Mouse (Mus musculus) c-Kit-negative CD71-positive TER-119-positive erythroid progenitor cells, embryonic 14.5 days (primary cell): ENCODE measurements around the gene Osgep.
"Not testable (repeated sequence)": the region's sequence is repeated elsewhere in the genome, so short reads cannot be mapped to it uniquely, and the experiment has no call there.

ENCODE experiments used
- DNase-seq: peaks from one replicate; pipeline ENCODE4 v3.0.0-alpha.2; 2013; ENCODE audit warnings: low read depth, low spot score

Gene Osgep

GRCm38 (mm10) chr14:50924281-50925064 is at the start of gene Osgep, which contains the start of gene Apex1:
Osgep (minus strand) TSS chr14:50924893.
Apex1 (plus strand) TSS chr14:50924968.
- DNase-seq = peak; percentile 92

- DNase-seq = no peak
Measured at GRCm38 (mm10) chr14:50973700-50974099, 49.0 kb upstream of the Osgep start.

- DNase-seq = not testable (repeated sequence)
Measured at GRCm38 (mm10) chr14:50973054-50973453, 48.4 kb upstream of the Osgep start.

DNA sequence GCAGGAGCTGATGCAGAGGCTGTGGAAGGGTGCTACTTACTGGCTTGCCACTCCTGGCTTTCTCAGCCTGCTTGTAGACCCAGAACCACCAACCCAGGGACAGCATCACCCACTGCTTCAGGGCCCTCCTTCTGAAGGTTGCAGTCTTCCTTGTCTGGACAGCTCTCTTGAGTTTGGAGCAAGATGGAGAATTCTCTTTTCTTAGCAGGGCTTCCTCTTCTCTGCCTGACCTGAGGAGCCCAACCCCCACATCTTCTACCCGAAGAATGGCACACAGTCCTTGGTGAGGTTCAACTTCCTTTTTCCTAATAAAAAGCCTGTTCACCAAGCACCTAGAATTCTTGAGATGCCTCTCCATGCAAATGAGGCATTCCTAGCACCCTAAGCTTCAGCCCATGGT is 46.1 kb upstream of the Osgep start:
- DNase-seq = no peak

- DNase-seq = no peak
Measured at GRCm38 (mm10) chr14:50969558-50970544, 45.2 kb upstream of the Osgep start.

- DNase-seq = no peak
Measured at GRCm38 (mm10) chr14:50969041-50969440, 44.3 kb upstream of the Osgep start.

DNA sequence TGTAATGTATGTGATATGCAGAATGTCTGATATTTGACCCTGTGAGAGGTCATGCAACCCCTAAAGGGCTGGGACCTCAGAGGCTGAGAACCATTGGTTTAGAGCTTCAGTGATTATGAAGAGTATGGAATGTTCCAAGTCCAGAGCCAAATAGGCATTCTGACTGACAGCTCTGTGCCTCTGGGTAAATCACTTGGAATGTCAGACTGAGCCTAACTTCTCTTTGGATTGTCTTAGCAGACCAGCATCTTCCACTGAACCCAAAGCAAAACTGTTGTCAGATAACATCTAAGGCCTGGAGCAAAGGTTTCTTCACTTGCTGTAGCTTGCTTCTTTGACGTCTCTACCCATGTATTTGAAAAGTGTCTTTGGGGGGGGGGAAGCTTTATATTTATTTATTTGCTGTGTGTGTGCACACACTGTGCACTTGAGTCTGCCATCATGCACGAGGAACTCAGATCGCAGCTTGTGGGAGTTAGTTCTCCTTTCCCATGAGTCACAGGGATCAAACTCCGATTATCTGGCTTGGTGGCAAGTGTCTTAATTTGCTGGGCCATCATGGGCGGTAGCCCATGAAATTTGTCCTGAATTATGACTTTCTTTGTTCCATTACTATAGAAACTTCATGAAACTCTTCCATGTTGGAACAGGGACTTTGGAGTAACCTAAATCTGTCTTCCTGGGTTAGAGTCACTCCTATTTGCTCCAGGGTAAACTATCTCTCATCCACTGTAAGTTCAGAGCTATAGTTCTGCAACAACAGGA is 43.7 kb upstream of the Osgep start:
- DNase-seq = no peak

- not testable (repeated sequence) for DNase-seq
Measured at GRCm38 (mm10) chr14:50958289-50958995, 33.7 kb upstream of the Osgep start.

GRCm38 (mm10) chr14:50957146-50957545 is 32.5 kb upstream of the Osgep start:
- DNase-seq = not testable (repeated sequence)

DNA sequence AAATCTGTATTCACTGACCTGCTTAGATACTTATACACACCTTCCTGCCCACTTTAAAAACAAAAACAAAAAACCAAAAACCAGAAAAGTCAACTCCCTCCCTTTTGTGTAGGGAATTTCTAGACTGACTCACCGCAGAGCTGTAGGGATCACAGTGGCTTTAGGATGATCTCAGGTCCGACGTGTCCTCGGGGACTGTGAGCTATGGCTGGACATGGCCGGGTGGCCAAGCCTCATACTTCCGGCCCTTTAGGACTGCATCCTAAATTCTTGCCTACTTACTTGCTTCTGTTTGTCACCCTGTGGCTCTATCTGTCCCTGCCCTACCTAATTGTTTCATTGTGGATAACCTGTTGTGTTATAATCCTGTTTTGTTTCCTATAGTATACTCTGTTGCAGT is 32.0 kb upstream of the Osgep start:
- DNase-seq = not testable (repeated sequence)

- not testable (repeated sequence) for DNase-seq
Measured at GRCm38 (mm10) chr14:50955942-50956508, 31.3 kb upstream of the Osgep start, which contains the start of gene Pnp2. Pnp2 (plus strand) TSS chr14:50955992.

GRCm38 (mm10) chr14:50955487-50955886 is 30.8 kb upstream of the Osgep start:
- no peak for DNase-seq

GRCm38 (mm10) chr14:50945526-50945925 is 20.8 kb upstream of the Osgep start:
- DNase-seq = not testable (repeated sequence)

GRCm38 (mm10) chr14:50945081-50945480 is 20.4 kb upstream of the Osgep start:
- not testable (repeated sequence) for DNase-seq

DNA sequence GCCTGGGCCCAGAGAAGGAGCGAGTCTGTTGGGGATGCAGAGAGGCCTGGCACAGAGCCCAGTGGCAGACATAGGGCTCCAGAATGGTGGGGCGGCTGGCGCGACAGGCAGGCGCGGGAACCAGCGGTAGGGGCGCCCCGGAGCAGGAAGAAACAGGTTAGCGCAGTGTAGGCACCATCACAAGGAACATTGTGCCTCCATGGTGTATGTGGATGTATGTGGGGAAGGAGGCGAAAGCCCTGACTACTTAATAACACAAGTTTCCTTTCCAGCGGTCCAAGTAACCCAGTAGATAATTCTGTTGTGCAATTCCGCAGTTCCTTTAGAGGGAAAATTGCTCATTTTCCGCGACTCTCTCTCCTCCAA is 20.0 kb upstream of the Osgep start:
- DNase-seq = not testable (repeated sequence)

DNA sequence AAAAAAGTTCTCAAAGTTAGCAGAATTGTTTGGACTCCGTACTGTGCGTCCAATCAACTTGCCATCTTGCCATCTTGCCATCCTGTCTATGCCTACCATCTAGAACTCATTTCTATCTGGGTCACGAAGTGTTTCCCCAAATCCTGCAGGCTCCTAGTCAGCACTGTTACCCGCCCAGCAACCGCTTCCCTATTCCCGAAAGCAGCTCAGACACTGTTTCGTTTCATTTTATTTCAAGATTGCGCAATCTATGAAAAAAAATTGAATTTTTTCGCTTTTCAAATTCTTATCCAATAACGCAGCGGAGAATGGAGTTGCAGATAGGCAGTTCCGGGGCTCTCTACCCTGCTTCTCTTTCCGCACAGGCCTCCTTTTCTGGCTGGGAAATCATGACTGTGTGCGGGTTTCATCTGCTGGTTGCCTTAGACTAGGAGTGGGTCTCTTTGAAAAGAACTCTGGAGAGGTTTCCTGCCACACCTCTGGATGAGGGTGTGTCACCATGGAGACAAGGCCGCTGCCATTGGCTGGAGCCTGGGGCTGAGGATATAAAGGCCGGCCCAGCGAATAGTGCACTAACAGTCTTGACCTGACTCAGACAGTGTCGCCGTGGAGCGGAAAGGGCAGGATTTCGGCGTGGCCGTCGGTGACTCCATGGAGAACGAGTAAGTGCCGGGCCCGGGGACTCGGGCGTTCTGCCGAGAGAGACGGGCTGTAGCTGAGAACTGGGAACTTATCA is 19.4 kb upstream of the Osgep start, which contains the start of gene Gm49342:
Gene Gm49342 (plus strand): TSS at position 586 of the 736 bp plus-strand sequence.
- peak; percentile 91 for DNase-seq

- DNase-seq = no peak
Measured at GRCm38 (mm10) chr14:50938940-50939339, 14.2 kb upstream of the Osgep start.

DNA sequence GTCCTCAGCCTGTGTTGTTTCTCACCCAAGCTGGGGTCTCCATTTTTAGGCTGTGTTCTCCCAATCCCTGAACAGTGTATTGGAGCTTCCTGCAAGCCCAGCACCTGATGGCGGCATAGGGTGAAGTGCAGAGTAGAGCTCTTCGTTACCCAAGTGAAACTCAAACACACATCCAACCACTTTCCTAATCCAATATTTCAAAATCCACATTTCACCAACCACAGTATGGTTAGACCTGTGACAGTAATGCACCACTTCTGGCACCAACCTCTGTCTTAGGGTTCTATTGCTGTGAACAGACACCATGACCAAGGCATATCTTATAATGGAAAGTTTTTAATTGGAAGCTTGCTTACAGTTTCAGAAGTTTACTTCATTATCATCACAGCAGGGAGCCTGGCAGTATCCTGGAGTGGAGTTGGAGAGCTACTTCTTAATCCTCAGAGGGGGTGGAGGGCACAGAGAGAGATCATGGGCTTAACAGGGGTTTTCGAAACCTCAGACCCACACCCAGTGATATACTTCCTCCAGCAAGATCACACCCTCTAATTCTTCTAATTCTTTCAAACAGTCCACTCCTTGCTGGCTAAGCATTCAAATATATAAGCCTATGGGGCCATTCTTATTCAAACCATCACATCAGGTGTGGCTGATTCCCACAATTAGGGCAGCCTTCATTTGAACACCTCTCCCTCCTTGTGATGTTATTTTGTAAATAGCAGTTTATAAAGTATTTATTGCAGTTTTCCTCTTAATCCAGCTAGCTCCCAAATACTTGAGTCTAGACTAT is 13.6 kb upstream of the Osgep start:
- DNase-seq = no peak

DNA sequence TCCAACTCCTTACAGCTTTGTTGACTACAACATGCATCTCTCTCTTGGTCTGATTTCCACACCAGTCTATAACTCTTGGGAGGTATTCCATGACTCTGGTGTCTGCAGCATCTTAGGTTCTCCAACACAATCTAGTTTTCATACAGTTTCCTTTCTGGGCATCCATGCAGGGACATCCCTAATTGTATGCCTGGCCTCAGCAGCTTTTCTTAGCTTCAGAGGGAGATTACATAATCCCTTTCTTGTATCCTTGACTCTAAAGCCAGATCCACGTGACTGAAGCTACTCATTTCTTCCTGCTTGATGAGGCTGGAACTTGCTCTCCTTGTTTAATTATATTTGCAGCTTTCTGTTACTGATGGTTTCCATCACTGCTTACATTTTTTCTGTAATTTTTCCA is 12.0 kb upstream of the Osgep start:
- DNase-seq = no peak
